Mouse (Mus musculus) small intestine, adult 2 months (tissue): Measurements from ENCODE around the gene Ube2e1. TPM values are rescaled to one million over a fixed set of nuclear protein-coding genes. Genes with fewer than 3 reads are reported as not detected.

ENCODE experiments used
- H3K27ac ChIP-seq: fragments of 200-500 bp; 2 replicates; pipeline ENCODE4 v1.5.1; 2012; ENCODE audit warnings: low read depth, low read length, control low read depth, inconsistent platforms; ENCODE audit not compliant: insufficient read depth
- H3K27me3 ChIP-seq: fragments of 200-500 bp; 2 replicates; pipeline ENCODE4 v1.6.1; 2012; ENCODE audit warnings: mild to moderate bottlenecking, moderate library complexity, low read length, inconsistent platforms; ENCODE audit not compliant: control insufficient read depth, insufficient read depth
- H3K36me3 ChIP-seq: fragments of 200-500 bp; 2 replicates; pipeline ENCODE4 v1.6.1; 2012; ENCODE audit warnings: mild to moderate bottlenecking, low read length, control low read depth, inconsistent platforms; ENCODE audit not compliant: control insufficient read depth, insufficient read depth
- H3K4me1 ChIP-seq: fragments of 200-500 bp; 2 replicates; pipeline ENCODE4 v1.6.1; 2012; ENCODE audit warnings: low read length, inconsistent platforms, mixed read lengths; ENCODE audit not compliant: control insufficient read depth, insufficient read depth, insufficient read length
- H3K4me3 ChIP-seq: fragments of 200-500 bp; 2 replicates; pipeline ENCODE4 v1.5.1; 2012; ENCODE audit warnings: low read depth, mild to moderate bottlenecking, control low read depth, inconsistent platforms, low read length, moderate library complexity
- CTCF ChIP-seq: fragments of 200-500 bp; IDR thresholded peaks from 2 replicates; pipeline ENCODE4 v1.5.1; 2012; ENCODE audit warnings: low read depth, mild to moderate bottlenecking, control low read depth, inconsistent platforms, low read length, moderate library complexity, mixed read lengths; ENCODE audit not compliant: insufficient replicate concordance, insufficient read length; ENCODE audit errors: extremely low read depth
- POLR2A ChIP-seq: fragments of 200-500 bp; IDR thresholded peaks from 2 replicates; pipeline ENCODE4 v1.6.1; 2012; ENCODE audit warnings: low read depth, mild to moderate bottlenecking, control low read depth, inconsistent platforms, low read length, moderate library complexity
- WGBS: fragments of 180-500 bp; shearing (Covaris S2); methylation state at CpG from one replicate; pipeline ENCODE4 v1.1.7; 2018; 5-methylcytosine and 5-hydroxymethylcytosine counted together
- polyA plus RNA-seq: library from polyadenylated mRNA; depleted of rRNA; stranded (reverse); fragments of >200 nt; gene quantifications from 2 replicates; pipeline ENCODE4 v1.2.3, GENCODE M21; 2012

Gene Ube2e1
- polyA plus RNA-seq, 1 experiment = 6.8 TPM

DNA sequence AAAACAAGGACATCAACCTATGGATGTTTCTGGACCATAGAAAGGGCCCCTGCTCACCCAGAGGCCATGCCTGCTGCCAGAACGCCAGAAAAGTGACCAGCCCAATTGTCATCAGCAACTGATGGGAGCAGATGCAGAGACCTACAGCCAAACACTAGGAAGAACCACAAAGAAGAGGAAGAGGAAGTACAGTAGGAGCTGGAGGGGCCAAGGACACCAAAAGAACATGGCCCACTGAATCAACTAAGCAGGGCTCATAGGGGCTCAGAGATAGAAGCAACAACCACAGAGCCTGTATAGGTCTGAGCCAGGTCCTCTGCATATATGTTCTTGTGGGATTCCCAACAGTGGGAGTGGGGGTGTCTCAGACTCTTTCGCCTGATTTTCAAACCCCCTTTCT, 34.2 kb downstream of the Ube2e1 start:
- no peak overlapping the region for H3K27ac ChIP-seq
- H3K27me3 ChIP-seq = no peaks in the 10 kb centered on the region
- H3K4me1 ChIP-seq = no peaks in the 10 kb centered on the region
- no peak overlapping the region for H3K4me3 ChIP-seq
- 84% methylated on average over 2 of the region's 2 CpGs for WGBS
- 0 out of 2 replicates have a peak, but pooled peaks cover 2% of the 10 kb centered on the region for H3K36me3 ChIP-seq
- TF ChIP-seq CTCF (no peak), POLR2A (no peak)

DNA sequence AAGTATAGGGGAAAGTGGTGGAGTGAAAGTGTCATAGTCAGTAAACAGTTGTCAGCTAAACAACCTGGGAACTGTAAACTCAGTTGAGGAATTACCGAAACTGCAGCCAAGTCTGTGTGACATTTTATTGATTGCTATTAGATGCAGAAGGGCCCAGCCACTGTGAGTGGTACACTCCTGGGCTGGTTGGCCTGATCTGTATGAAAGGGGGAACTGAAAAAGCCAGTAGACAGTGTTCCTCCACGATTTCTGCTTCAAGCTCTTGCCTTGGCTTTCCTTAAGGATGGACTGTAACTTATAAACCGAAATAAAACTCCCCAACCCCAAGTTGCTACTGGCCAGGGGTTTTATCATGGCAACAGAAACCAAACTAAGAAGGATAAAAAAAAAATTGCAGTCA, 39.1 kb downstream of the Ube2e1 start:
- TF ChIP-seq CTCF (no peak), POLR2A (no peak)
- peaks cover 4% of the 10 kb centered on the region; the same call in 1 of the 2 replicates for H3K4me1 ChIP-seq
- H3K27ac ChIP-seq = no peak overlapping the region
- no peaks in the 10 kb centered on the region for H3K27me3 ChIP-seq
- no peak overlapping the region for H3K4me3 ChIP-seq
- 0 out of 2 replicates have a peak, but pooled peaks cover 2% of the 10 kb centered on the region for H3K36me3 ChIP-seq
- WGBS = 82% methylated on average over 3 of the region's 3 CpGs

DNA sequence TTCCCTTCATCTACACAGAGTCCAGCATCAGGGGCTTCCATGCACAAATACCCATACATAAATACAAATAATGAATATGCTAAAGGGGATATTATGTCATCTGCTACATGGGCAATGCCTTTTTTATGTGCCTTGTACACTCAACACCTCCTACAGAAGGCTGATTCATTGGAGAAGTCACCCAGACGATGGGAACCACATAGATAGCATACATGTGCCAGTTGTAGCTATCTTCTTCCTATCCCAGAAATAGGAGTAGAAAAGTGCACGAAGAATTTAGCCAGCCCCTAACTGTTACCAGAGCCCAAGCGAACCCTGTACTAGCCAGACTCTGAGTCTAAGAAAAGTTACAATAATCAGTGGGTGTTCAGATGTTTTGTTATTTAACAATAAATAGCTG, 39.5 kb downstream of the Ube2e1 start:
- Histone ChIP-seq H3K27ac (no peak overlapping the region), H3K27me3 (no peaks in the 10 kb centered on the region), H3K36me3 (0 out of 2 replicates have a peak, but pooled peaks cover 2% of the 10 kb centered on the region), H3K4me1 (peaks cover 4% of the 10 kb centered on the region; the same call in 1 of the 2 replicates), H3K4me3 (no peak overlapping the region)
- TF ChIP-seq CTCF (no peak), POLR2A (no peak)
- 90% methylated on average over 3 of the region's 3 CpGs for WGBS

DNA sequence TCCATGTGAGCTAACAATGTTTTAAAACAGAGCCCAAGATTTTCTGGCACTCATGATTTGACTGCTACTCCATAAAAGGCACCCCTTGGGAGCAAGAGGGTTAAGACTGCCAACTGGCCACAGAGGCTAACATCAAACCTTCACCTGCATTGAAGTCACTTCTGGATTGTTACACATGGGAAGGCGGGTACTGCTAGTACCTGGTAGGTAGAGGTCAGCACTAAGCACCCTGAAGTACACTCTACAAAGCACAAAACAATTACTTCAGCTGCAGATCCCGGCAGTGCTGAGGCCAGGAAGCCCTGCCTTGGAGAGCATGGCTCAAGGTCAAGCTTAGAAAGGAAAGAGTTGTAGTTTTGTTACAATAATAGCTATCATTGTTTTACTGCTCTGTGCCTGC, 44.3 kb downstream of the Ube2e1 start:
- Histone ChIP-seq H3K36me3 (peaks cover 8% of the 10 kb centered on the region), H3K4me3 (no peak overlapping the region), H3K27me3 (no peaks in the 10 kb centered on the region), H3K27ac (no peak overlapping the region), H3K4me1 (peaks cover 4% of the 10 kb centered on the region; the same call in 1 of the 2 replicates)
- no peak for TF ChIP-seq POLR2A
- TF ChIP-seq CTCF = no peak
- 56% methylated on average over 2 of the region's 2 CpGs for WGBS

DNA sequence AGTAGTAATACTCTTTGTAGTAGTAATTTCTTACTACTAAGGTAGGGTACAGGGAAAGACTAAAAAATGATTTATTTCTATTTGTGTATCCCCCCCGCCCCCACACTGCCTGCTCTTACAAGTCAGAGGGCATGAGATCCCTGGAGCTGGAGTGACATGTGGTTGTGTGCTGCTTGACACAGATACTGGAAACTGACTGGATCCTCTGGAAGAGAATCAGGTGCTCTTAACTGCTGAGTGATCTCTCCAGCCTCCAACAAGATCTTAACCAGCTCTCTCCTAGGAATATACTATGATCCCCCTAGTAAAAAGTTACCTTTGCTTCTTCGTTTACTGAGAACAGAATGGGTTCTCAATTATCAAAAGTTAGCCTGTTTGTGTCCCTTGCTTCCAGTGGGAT, 45.2 kb downstream of the Ube2e1 start:
- peaks cover 13% of the 10 kb centered on the region for H3K36me3 ChIP-seq
- H3K27me3 ChIP-seq = no peaks in the 10 kb centered on the region
- WGBS = 91% methylated on average over 2 of the region's 2 CpGs
- TF ChIP-seq POLR2A (no peak), CTCF (no peak)
- H3K4me1 ChIP-seq = peaks cover 4% of the 10 kb centered on the region; the same call in 1 of the 2 replicates
- no peak overlapping the region for H3K4me3 ChIP-seq
- H3K27ac ChIP-seq = no peak overlapping the region

DNA sequence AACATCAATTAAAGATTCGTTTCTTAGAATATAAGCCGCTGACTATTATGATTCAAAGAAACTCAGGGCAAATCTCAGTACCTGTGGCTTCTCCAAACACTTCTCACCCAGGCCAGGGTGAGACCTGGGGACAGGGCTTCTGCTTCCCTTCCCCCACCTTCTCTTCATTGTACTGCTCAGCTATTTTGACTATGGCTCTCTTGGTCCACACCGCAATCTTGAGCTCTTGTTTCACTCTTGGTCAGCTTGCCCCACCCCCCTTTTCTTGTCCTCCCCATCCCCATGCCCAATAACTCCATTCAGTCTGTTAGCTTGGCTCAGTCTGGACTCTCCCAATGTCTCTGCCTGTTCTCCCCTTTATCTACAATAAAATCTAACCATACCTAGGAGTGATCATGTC, 46.2 kb downstream of the Ube2e1 start:
- no peak overlapping the region for H3K27ac ChIP-seq
- H3K4me3 ChIP-seq = no peak overlapping the region
- TF ChIP-seq CTCF (no peak), POLR2A (no peak)
- H3K27me3 ChIP-seq = no peaks in the 10 kb centered on the region
- H3K36me3 ChIP-seq = peaks cover 13% of the 10 kb centered on the region
- peaks cover 4% of the 10 kb centered on the region; the same call in 1 of the 2 replicates for H3K4me1 ChIP-seq
- WGBS = 78% methylated on average over 3 of the region's 3 CpGs

DNA sequence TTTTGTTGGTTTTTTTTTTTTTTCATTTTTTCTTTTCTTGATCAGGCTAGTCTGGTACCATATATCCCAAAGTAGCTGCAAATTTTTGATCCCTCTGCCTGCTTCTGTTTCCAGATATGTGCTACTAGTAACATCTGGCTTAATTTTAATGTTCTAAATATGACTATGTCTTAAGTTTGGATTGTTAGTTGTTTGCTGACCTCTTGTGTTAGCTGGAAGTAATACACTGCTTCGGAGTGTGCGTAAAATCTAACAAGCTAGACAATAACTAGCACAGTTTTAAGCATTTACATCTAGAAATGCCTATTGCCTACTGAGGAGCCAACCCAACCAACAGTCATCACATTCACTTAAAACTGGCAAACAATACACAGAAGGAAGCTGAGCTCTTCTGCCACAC, 47.1 kb downstream of the Ube2e1 start:
- WGBS = 73% methylated on average over 2 of the region's 2 CpGs
- Histone ChIP-seq H3K4me1 (peaks cover 4% of the 10 kb centered on the region; the same call in 1 of the 2 replicates), H3K36me3 (peaks cover 20% of the 10 kb centered on the region)

More for the DNA sequence above, 47.1 kb downstream of the Ube2e1 start:
- Histone ChIP-seq H3K27ac (no peak overlapping the region), H3K4me3 (no peak overlapping the region), H3K27me3 (no peaks in the 10 kb centered on the region)
- TF ChIP-seq POLR2A (no peak), CTCF (no peak)
